Comparison of ENCODE assay signal across 17 mouse cellular contexts in the genomic region with DNA sequence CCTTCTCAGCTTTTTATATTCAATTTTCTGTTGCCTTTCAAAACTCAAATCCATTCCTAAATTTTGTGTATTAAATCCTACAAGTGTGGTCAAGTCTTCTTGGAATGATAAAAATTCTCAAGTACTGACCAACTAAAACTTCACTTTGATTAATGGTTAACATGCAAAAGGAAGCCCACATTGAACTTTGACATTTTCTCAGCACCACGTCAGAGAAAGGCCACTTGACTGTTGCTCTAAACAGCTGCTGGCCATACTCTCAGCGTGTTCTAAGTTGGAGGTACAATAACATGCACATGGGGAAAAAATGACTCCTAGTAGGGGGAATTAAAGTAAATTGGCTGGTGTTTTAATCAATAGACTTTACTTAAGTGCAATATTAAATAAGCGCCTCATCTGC. TPM values are rescaled to one million over a fixed set of nuclear protein-coding genes. Genes with fewer than 3 reads are reported as not detected.
"Had no signal": no experiment of that assay in that cellular context is flagged by ENCODE, and none has a peak within 500 bp of the region (broad histone marks: within the 10 kb centered on the region; RNA-seq: fewer than 3 reads in every experiment).

No protein-coding gene starts in this region.

- H3K9ac ChIP-seq: limb, embryonic 12.5 days; limb, embryonic 15.5 days; liver, embryonic 13.5 days had no signal

- DNase-seq: kidney, postnatal 25 days; left cerebral cortex, postnatal 4 days; liver, embryonic 13.5 days; lung, adult 2 months; lung, postnatal 14 days; lung, postnatal 4 days; midbrain, embryonic 14.5 days; thymus, adult 18-20 months; thymus, postnatal 36 days had no signal

- H3K27me3 ChIP-seq: limb, embryonic 12.5 days; limb, embryonic 15.5 days; liver, embryonic 13.5 days had no signal

- H3K4me1 ChIP-seq: limb, embryonic 12.5 days; limb, embryonic 15.5 days; liver, embryonic 13.5 days had no signal

- H3K4me3 ChIP-seq: limb, embryonic 12.5 days; limb, embryonic 15.5 days; liver, embryonic 13.5 days had no signal

- H3K9me3 ChIP-seq: limb, embryonic 12.5 days; limb, embryonic 15.5 days; liver, embryonic 13.5 days had no signal

- H3K4me2 ChIP-seq: limb, embryonic 12.5 days; limb, embryonic 15.5 days; liver, embryonic 13.5 days; midbrain, embryonic 11.5 days had no signal

- H3K36me3 ChIP-seq: limb, embryonic 12.5 days; limb, embryonic 15.5 days; liver, embryonic 13.5 days had no signal

- H3K27ac ChIP-seq: limb, embryonic 12.5 days; limb, embryonic 15.5 days; liver, embryonic 13.5 days had no signal

- ATAC-seq: inflammation-experienced regulatory T-cells, adult 6 months; intestine, embryonic 16.5 days had no signal

RNA-seq across cellular contexts. Expression of a gene that starts 27.9 kb away (rescaled TPM):
- total RNA-seq: megakaryocyte progenitor cell, adult 5-6 weeks; megakaryocyte-erythroid progenitor cell, adult 5-6 weeks had no signal
- polyA plus RNA-seq: testis, adult 2 months had no signal
